Mouse (Mus musculus) kidney, postnatal 0 days (tissue): ENCODE results near the gene Cacnb4. TPM values are rescaled to one million over a fixed set of nuclear protein-coding genes. Genes with fewer than 3 reads are reported as not detected.
A peak's percentile ranks its signal among the peaks of the same experiment; 100 is the strongest.

Experiments
- ATAC-seq: fragments of 200-750 bp; cut with Nextera tagmentation; replicated peaks from 2 replicates; pipeline ENCODE4 v1.8.0; 2017; ENCODE audit warnings: low read depth, moderate number of reproducible peaks, moderate TSS enrichment, moderate library complexity; ENCODE audit not compliant: low FRiP score
- DNase-seq: peaks from one replicate; pipeline ENCODE4 v3.0.0-alpha.2; 2016; ENCODE audit warnings: low spot score
- H3K27ac ChIP-seq: fragments of 300-500 bp; sonication (generic); 2 replicates; pipeline ENCODE4 v1.5.1; 2014; ENCODE audit warnings: mild to moderate bottlenecking
- H3K27me3 ChIP-seq: fragments of 300-500 bp; sonication (generic); 2 replicates; pipeline ENCODE4 v1.6.1; 2014; ENCODE audit warnings: low read length, mixed read lengths; ENCODE audit not compliant: insufficient read depth
- H3K36me3 ChIP-seq: fragments of 300-500 bp; sonication (generic); 2 replicates; pipeline ENCODE4 v1.6.1; 2014; ENCODE audit warnings: low read length, mixed read lengths; ENCODE audit not compliant: insufficient read depth
- H3K4me1 ChIP-seq: fragments of 300-500 bp; sonication (generic); replicated peaks from 2 replicates; pipeline ENCODE4 v1.6.1; 2014; ENCODE audit warnings: antibody characterized with exemption, low read length, mixed read lengths; ENCODE audit not compliant: insufficient read depth
- H3K4me2 ChIP-seq: fragments of 300-500 bp; sonication (generic); 2 replicates; pipeline ENCODE4 v1.6.1; 2014; ENCODE audit warnings: mild to moderate bottlenecking, low read length, moderate library complexity, mixed read lengths
- H3K4me3 ChIP-seq: fragments of 300-500 bp; sonication (generic); replicated peaks from 2 replicates; pipeline ENCODE4 v1.5.1; 2014; ENCODE audit warnings: low read depth, low read length
- H3K9ac ChIP-seq: fragments of 300-500 bp; sonication (generic); 2 replicates; pipeline ENCODE4 v1.6.1; 2014; ENCODE audit warnings: low read depth, low read length
- H3K9me3 ChIP-seq: fragments of 300-500 bp; sonication (generic); replicated peaks from 2 replicates; pipeline ENCODE4 v1.6.1; 2016; ENCODE audit warnings: low read length, inconsistent platforms, mixed read lengths
- CTCF ChIP-seq: IDR thresholded peaks from 2 replicates; pipeline ENCODE4 v1.5.1; 2016; ENCODE audit warnings: antibody characterized with exemption, low read depth, mild to moderate bottlenecking, moderate library complexity
- WGBS: fragments of 180-500 bp; shearing (Covaris S2); extraction: QIAGEN DNeasy Blood & Tissue Kit; methylation state at CpG from one replicate; pipeline ENCODE4 v1.1.7; 2014; 5-methylcytosine and 5-hydroxymethylcytosine counted together
- polyA plus RNA-seq: library from polyadenylated mRNA; unstranded; fragments of >200 nt; fragmentation: Nextera tagmentation; extraction: Ambion mirVana; gene quantifications from 2 replicates; pipeline ENCODE4 v1.2.1, GENCODE M21; 2015

Gene Cacnb4
- polyA plus RNA-seq: 1.4 and 2.0 TPM in 2 replicates

DNA sequence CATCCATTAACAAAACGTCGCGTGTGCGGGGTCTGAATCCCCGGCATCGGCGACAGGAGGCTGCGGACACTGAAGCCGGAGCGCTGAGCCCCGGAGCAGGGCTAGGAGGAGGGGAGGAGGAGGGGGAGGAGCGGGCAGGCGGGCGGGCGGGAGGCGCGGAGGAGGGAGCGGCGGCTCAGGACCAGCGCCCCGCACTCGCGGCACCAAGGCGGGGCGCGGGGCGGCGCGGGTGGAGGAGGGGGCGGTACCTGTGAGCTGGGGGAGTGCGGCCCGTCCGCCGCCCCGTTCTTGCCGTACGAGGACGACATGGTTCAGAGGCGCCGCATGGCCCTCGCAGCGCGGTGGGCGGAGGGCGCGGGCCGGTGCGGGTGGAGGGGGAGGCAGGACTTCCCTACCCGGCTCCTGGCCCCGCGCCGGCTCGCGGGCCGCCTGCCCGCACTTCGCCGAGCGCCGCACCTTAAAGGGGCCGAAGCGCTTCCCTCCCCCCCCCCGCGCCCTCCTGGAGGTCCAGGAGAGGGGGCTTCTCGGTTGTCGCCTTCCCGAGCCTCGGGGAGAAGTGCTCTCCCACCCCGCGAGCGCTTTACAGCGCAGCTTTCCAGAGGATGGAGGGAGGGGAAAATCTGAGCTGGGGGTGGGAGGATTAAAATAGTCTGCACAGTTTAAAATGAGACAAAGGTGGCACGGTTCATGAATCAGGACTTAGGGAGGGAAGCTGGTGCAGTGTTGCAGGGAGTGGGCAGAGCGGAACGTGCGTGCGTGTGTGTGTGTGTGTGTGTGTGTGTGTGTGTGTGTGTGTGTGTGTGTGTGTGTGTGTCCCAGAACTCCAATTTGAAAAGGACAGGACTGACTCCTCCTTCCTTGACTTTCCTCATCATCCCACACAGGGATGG, at the start of gene Cacnb4:
Gene Cacnb4 (minus strand): TSS at position 809 of the 890 bp plus-strand sequence.
- peak; percentile 89 for DNase-seq
- H3K27ac ChIP-seq: peak within 1 kb of the TSS; percentile 62
- H3K36me3 ChIP-seq: no peaks in the 10 kb centered on the region
- H3K4me1 ChIP-seq: 0 out of 2 replicates have a peak, but pooled peaks cover 6% of the 10 kb centered on the region
- peak; percentile 85 for ATAC-seq
- 0% methylated on average over 33 of the region's 77 CpGs for WGBS
- H3K9ac ChIP-seq: peak within 1 kb of the TSS; percentile 66
- H3K4me2 ChIP-seq: peak within 1 kb of the TSS; percentile 94
- peak within 1 kb of the TSS; percentile 71 for H3K4me3 ChIP-seq
- peaks cover 4% of the 10 kb centered on the region; the same call in 1 of the 2 replicates for H3K27me3 ChIP-seq
- no peak for TF ChIP-seq CTCF
- H3K9me3 ChIP-seq: no peaks in the 10 kb centered on the region

DNA sequence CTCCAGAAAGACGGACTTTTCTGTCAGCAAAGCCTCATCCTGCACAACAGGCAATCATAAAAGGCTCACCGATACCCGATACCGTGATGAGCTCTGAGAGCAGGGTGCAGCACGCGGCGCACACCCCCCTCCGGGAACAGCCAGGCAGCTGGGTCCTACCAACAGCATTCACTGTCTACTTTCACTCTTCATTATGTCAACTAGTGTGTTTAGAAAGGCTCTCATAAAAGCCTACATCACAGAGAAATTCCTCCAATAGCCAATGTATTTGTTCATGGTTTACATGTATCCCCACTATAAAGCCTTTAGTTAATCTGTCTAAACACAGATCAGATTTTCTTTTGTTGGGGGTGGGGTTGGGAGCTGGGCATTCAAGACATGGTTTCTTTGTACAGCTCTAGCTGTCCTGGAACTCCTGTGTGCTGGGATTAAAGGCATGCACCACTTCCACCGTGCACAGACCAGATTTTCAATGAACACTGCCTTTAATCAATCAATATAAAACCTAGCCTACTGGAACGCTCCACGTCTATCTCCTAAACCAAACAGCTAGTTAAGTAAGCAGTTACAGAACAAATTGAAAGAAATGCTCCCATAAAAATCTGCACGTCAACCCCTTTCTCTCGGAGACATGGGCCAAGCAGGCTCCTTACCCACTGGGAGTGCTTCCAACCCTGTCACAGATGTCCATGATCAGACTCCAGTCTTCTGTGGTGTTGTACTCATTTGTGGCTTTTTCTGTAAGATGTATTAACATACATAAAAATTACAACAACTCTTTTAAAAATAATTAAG, 43.8 kb upstream of the Cacnb4 start:
- Histone ChIP-seq H3K4me3 (no peak overlapping the region), H3K9me3 (no peaks in the 10 kb centered on the region), H3K27ac (no peak overlapping the region), H3K36me3 (no peaks in the 10 kb centered on the region), H3K9ac (no peak overlapping the region), H3K4me1 (0 out of 2 replicates have a peak, but pooled peaks cover under 1% of the 10 kb centered on the region), H3K4me2 (no peak overlapping the region), H3K27me3 (no peaks in the 10 kb centered on the region)
- WGBS: 45% methylated on average over 13 of the region's 13 CpGs
- peak; percentile 29 for DNase-seq
- no peak for TF ChIP-seq CTCF
- ATAC-seq: no peak

DNA sequence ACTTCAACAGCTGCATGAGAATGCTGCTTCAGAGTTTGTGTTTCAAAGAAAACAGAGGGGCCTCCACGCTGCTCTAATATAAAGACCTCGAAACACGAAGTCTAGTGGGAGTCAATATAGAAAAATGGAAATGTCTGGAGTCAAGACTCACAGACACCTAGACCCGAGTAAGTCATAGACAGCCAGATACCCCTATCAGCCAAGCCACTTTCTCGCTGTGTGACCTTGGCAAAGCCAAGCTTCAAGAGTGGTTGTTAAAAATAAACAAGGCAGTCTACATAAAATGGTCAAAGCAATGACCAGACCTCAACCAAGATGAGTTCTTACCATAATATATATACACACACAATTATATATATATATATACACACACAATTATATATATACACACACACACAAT, 40.4 kb upstream of the Cacnb4 start:
- no peak for ATAC-seq
- no peak for DNase-seq
- no peak for TF ChIP-seq CTCF
- Histone ChIP-seq H3K36me3 (peaks cover 10% of the 10 kb centered on the region), H3K27ac (no peak overlapping the region), H3K4me3 (no peak overlapping the region), H3K9me3 (no peaks in the 10 kb centered on the region), H3K4me2 (no peak overlapping the region), H3K9ac (no peak overlapping the region), H3K27me3 (no peaks in the 10 kb centered on the region), H3K4me1 (no peaks in the 10 kb centered on the region)
- 86% methylated on average over 5 of the region's 5 CpGs for WGBS

DNA sequence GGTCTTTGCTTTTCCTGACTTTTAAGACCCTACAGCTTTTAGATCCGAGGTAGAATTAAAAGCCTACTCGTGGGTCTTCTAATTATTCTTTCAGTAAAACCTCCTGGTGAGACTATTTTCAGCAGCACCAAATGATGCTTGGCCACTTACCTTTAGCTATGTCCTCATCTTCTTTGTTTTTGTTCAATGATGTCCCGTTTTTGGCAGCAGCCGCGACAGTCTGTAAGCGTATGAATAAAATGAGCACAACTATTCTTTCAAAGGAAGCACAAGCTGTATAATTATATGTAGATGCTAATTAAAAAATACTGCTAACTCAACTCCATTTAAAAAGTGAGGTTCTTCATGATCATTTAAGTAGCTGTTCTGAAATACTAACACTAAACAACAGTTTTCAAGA, 38.9 kb upstream of the Cacnb4 start:
- H3K9me3 ChIP-seq: no peaks in the 10 kb centered on the region
- no peak overlapping the region for H3K4me2 ChIP-seq
- no peak overlapping the region for H3K9ac ChIP-seq
- ATAC-seq (no peak), DNase-seq (no peak)
- H3K4me3 ChIP-seq: no peak overlapping the region
- no peaks in the 10 kb centered on the region for H3K4me1 ChIP-seq
- TF ChIP-seq CTCF: no peak
- H3K27ac ChIP-seq: no peak overlapping the region
- no peaks in the 10 kb centered on the region for H3K27me3 ChIP-seq
- 94% methylated on average over 6 of the region's 6 CpGs for WGBS
- H3K36me3 ChIP-seq: peaks cover 10% of the 10 kb centered on the region

DNA sequence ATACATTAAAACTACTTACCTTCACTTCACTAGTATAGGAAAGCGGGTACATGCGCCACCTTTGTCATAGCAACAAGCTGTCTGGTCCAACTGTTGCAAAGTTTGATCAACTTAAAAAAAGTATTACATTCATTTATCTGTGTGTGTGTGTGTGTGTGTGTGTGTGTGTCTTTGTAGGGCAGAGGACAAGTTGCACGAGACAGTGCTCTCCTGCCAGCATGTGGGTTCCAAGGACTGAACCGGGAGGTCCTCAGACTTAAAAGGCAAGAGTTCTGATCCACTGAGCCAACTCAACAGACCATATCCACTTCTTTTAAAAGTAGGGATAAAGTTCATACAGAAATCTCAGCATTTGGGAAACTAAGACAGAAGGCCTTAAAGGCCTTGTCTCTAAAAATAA, 37.5 kb upstream of the Cacnb4 start:
- H3K9me3 ChIP-seq: no peaks in the 10 kb centered on the region
- H3K4me3 ChIP-seq: no peak overlapping the region
- no peak overlapping the region for H3K27ac ChIP-seq
- DNase-seq (no peak), ATAC-seq (no peak)
- H3K9ac ChIP-seq: no peak overlapping the region
- no peak for TF ChIP-seq CTCF
- H3K4me2 ChIP-seq: no peak overlapping the region
- H3K4me1 ChIP-seq: no peaks in the 10 kb centered on the region
- WGBS: 90% methylated on average over 4 of the region's 4 CpGs
- H3K36me3 ChIP-seq: peaks cover 16% of the 10 kb centered on the region
- H3K27me3 ChIP-seq: no peaks in the 10 kb centered on the region

DNA sequence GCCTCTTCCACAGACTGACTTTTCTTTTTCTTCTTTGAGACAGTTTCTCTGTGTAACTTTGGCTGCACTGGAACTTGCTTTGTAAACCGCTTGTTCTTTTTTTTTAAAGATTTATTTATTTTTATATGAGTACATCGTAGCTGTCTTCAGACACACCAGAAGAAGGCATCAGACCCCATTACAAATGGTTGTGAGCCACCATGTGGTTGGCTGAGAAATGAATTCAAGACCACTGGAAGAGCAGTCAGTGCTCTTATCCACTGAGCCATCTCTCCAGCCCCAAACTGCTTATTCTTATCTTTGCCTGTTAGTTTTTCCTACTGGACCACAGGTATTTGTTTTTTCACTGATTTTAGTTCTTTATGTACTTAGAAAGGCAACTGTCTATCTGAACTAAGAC, 34.2 kb upstream of the Cacnb4 start:
- Histone ChIP-seq H3K4me2 (no peak overlapping the region), H3K9ac (no peak overlapping the region), H3K9me3 (no peaks in the 10 kb centered on the region), H3K4me1 (no peaks in the 10 kb centered on the region), H3K4me3 (no peak overlapping the region), H3K27ac (no peak overlapping the region), H3K27me3 (no peaks in the 10 kb centered on the region), H3K36me3 (peaks cover 19% of the 10 kb centered on the region)
- peak; percentile 29; the same call in 1 of the 2 replicates for TF ChIP-seq CTCF
- DNase-seq: no peak
- 69% methylated on average over 2 of the region's 2 CpGs for WGBS
- ATAC-seq: no peak
